Mouse (Mus musculus) activated CD4-positive, CD25-positive, alpha-beta regulatory T cell (primary cell): ENCODE results near the gene Sgsm2. TPM values are rescaled to one million over a fixed set of nuclear protein-coding genes. Genes with fewer than 3 reads are reported as not detected.

Experiments
- polyA plus RNA-seq, 2 experiments: library from polyadenylated mRNA; unstranded; fragments of 100-300 nt; shearing (Covaris generic); gene quantifications; one replicate each; pipeline ENCODE4 v1.2.1; 2017

Sgsm2 gene
- 1 to 10 TPM; 1.9 to 2.8 TPM for polyA plus RNA-seq

DNA sequence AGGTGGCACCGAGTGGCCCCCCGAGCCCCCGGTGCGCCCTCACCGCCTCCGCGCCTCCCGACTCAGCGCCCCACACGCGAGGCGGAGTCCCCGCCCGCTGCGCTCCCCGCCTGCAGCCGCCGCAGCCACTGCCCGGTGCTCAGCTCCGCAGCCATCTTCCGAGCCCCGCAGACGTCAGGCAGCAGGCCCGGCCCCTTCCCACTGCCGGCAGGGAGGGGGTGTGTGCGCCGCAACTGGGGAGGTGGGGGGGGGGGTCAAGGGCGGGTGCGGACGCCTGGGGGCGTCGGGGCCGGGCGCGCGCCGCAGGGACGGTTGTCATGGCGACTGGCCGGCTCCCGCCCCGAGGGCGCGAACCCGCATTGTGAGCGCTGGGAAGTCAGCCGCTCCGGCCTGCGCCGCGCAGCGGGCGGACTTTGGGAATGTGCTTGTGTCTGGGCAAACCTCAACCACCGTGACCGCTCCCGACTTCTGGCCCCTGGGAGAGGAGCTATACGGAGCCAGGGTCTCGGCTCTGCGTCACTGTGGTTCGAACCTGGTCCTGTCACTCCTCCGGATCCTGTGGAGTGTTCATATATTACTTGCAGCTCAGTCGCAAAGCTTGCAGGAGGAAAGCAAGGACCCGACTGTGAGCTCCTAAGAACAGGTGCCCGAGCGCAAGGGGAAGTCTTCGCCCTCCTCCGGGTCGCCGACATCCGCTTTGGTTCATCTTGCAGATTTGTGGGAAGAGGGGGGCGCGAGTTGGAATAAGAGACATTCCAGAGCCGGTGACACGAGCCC is at the start of gene Sgsm2:
Sgsm2 (minus strand) TSS at position 160 of the 777 bp plus-strand sequence.

DNA sequence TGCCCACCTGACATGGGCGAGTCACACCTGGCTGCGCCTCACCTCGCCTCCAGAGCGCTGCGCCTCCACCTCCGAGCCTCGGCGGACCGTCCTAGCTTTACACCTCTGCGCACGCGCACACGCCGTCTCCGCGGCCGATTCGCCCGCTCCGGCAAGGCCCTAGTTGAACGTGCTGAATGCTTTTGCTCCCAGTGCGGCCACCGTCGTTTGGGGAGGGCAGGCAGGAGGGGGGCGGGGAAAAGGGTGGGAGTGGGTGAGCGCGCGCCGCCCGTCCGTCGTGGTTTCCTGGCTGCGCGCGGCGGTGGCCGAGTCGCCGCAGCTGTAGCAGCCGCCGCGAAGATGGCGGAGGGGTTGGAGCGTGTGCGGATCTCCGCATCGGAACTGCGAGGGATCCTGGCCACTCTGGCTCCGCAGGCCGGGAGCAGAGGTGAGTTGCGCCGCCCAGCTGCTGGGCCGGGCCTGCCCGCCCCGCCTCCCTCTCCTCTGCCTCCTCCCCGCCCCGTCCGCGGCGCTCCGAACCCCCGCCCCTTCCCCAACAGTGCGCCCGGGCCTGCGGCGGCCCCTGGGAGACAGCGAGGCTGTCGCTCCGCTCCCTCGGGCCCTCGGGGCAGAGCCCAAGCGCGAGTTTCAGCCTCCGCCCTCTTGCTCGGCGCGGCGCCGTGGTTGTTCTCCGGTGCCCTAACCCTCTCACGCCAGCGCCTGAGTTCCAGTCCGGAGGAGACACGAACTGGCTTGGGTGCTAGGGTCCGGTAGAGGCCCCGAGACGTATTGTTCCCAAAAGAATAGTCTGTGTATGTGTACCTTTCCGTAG is 28.9 kb upstream of the Sgsm2 start, which contains the start of the genes Smg6 and Srr:
Smg6 (plus strand) TSS at position 247 of the 811 bp plus-strand sequence.
Srr (minus strand) TSS at position 372 of the 811 bp plus-strand sequence.

DNA sequence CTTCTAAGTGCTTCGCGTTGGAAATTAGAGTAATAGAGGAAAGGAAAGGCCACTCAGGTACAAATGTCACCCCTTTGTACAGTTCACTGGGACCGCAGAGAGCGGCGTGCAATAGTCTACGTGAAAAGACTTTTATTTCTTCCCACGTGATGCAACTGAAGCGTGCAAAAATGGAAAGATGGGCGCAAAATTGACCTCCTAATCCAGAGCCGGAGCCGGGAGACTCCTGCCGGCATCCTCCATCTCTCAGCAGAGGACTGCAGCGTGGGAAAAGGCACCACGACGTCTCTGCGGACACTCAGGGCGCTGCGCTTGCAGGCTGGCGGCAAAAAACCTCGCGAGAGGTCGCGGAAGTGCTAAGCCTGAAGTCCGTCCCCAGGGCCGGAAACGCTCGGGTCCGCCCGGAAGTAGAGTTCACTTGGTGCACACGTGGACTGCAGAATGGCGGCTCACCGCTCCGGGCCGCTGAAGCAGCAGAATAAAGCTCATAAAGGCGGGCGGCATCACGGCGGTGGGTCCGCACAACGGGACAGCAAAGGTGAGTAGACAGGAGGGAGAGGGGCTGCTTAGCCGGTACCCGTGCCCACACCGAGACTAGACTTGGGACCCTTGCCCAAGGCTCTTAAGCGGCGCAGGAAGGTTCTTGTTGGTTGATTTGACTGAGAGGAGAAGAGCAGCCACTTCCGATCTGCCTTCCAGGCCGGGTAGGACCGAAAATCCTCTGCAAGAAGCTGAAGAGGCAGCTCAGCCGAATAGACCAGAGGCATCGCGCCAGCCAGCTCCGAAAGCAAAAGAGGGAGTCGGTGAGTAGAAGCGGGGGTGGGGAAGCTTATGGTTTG is 1.0 kb upstream of the Sgsm2 start, which contains the start of gene Tsr1:
Tsr1 (plus strand) TSS at position 394 of the 839 bp plus-strand sequence.

DNA sequence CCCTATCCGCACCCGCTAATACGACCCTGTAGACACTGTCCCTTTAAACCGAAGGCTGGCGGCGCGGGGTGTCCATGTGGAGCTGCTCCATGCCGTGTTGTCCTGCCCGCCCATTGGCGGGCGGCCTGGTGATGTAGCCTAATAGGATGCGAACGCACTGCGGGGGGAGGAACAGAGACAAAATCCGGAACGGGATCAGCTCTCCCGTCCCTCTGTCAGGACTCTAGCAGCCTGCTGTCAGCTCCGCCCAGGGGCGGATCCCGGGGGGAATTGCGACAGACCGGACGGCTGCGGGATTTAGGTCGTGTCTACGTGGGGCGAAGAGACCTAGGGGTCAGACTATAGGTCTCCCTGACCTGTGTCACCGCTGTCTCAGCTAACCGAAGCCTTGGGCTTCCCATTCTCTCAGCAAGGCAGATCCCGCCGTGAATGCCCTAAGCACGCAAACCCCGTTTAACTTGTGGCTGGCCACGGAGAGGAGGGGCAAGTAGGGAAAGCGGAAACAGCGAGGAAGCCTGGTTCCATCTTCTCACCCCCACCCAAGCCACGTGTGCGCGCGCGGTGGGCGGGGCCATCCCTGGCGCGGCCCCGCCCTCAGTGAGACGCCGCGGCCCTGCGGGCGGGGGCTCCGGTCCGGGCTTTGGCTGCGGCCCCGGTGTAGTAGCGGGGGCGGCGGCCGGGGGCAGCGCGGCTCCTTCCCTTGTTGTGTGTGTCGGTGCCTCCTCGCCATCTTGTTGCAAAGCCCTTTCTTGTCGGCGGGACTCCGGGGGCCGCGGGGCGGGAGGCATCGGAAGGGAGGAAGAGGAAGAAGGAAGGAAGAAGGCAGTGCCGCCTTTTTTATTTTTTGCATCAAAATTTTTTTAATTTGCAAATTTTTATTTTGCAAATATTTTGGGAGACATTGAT is 66.4 kb downstream of the Sgsm2 start, which contains the start of gene Mnt:
Mnt (plus strand) TSS at position 665 of the 906 bp plus-strand sequence.

Other genes starting within 250 kb of the Sgsm2 start
- gene Cluh, start 247.6 kb downstream of the Sgsm2 start, polyA plus RNA-seq, result 10 to 100 TPM; 10.7 to 23.1 TPM
- 10 to 100 TPM; 70.1 to 76.3 TPM for gene Pafah1b1, start 172.4 kb downstream of the Sgsm2 start, polyA plus RNA-seq
- gene Mettl16, start 126.2 kb downstream of the Sgsm2 start, polyA plus RNA-seq, result 10 to 100 TPM; 27.7 to 28.8 TPM
- gene Mnt, start 66.1 kb downstream of the Sgsm2 start, polyA plus RNA-seq, result 1 to 10 TPM; 7.1 to 8.2 TPM
- gene Tsr1, start 1.0 kb upstream of the Sgsm2 start, polyA plus RNA-seq, result 10 to 100 TPM; 33.5 to 58.8 TPM
- 10 to 100 TPM; 19.0 to 27.9 TPM for gene Smg6, start 28.8 kb upstream of the Sgsm2 start, polyA plus RNA-seq
- gene Srr, start 28.9 kb upstream of the Sgsm2 start, polyA plus RNA-seq, result 1 to 10 TPM; 6.3 to 8.1 TPM